Mouse (Mus musculus) lung, postnatal 0 days (tissue): ENCODE measurements around the gene Calm3.

ENCODE experiments used
- CTCF ChIP-seq: IDR thresholded peaks from 2 replicates; pipeline ENCODE4 v1.5.1; 2016; ENCODE audit warnings: antibody characterized with exemption, mild to moderate bottlenecking
- EP300 ChIP-seq: IDR thresholded peaks from 2 replicates; pipeline ENCODE4 v1.6.1; 2016; ENCODE audit warnings: antibody characterized with exemption, mild to moderate bottlenecking, control low read depth

GRCm38 (mm10) chr7:16942861-16943260 is 18.9 kb upstream of the Calm3 start:
- TF ChIP-seq CTCF, result no peak
- TF ChIP-seq EP300, result no peak
